Comparison of ENCODE assay signal across 39 mouse cellular contexts in genomic region chr6:55349231-55349630, GRCm38 (mm10). TPM values are rescaled to one million over a fixed set of nuclear protein-coding genes. Genes with fewer than 3 reads are reported as not detected.
A peak's percentile ranks its signal among the peaks of the same experiment; 100 is the strongest.
DNase-seq lines count a peak whose midpoint lies in the region; ATAC-seq lines count a peak whose summit lies in the region.
"Had no signal": no experiment of that assay in that cellular context is flagged by ENCODE, and none has a peak within 500 bp of the region (broad histone marks: within the 10 kb centered on the region; RNA-seq: fewer than 3 reads in every experiment).

No protein-coding gene starts in this region.

- no peak overlapping the region for H3K4me3 ChIP-seq in forebrain, embryonic 11.5 days (ENCODE audit: low read depth, low read length)
- H3K4me3 ChIP-seq in forebrain, embryonic 15.5 days = no peak overlapping the region
- H3K4me3 ChIP-seq in lung, embryonic 15.5 days = no peak overlapping the region
- H3K4me3 ChIP-seq in liver, embryonic 16.5 days (ENCODE audit: low read depth, low read length) = no peak overlapping the region
- no peak overlapping the region for H3K4me3 ChIP-seq in intestine, embryonic 15.5 days (replicated peaks)
- H3K4me3 ChIP-seq: embryonic facial prominence, embryonic 10.5 days; embryonic facial prominence, embryonic 15.5 days; heart, embryonic 15.5 days; hindbrain, embryonic 12.5 days; limb, embryonic 10.5 days; limb, embryonic 15.5 days; midbrain, embryonic 10.5 days; midbrain, embryonic 15.5 days; neural tube, embryonic 15.5 days; stomach, embryonic 15.5 days had no signal

- peak; percentile 30 for DNase-seq in forebrain, embryonic 11.5 days (ENCODE audit: low spot score)
- DNase-seq in lung, postnatal 25 days (ENCODE audit: low spot score) = no peak
- no peak for DNase-seq in gastrocnemius, adult 18-20 months (ENCODE audit: low spot score)
- DNase-seq: adrenal gland, adult 2 months; adrenal gland, postnatal 36 days; cerebellum, adult 2 months; cerebellum, postnatal 25 days; gastrocnemius, postnatal 10 days; kidney, postnatal 4 days; layer of hippocampus, postnatal 36 days; lung, postnatal 14 days; retina, postnatal 1 day; right cerebral cortex, postnatal 14 days; thymus, postnatal 25 days had no signal

- no peaks in the 10 kb centered on the region for H3K36me3 ChIP-seq in forebrain, embryonic 11.5 days (ENCODE audit: control insufficient read depth, insufficient read depth, low read length)
- H3K36me3 ChIP-seq in forebrain, embryonic 15.5 days = no peaks in the 10 kb centered on the region
- no peaks in the 10 kb centered on the region for H3K36me3 ChIP-seq in lung, embryonic 15.5 days
- peaks cover 4% of the 10 kb centered on the region; the same call in 1 of the 2 replicates for H3K36me3 ChIP-seq in liver, embryonic 16.5 days (ENCODE audit: control insufficient read depth, insufficient read depth)
- no peaks in the 10 kb centered on the region for H3K36me3 ChIP-seq in intestine, embryonic 15.5 days
- H3K36me3 ChIP-seq: embryonic facial prominence, embryonic 10.5 days; heart, embryonic 15.5 days; hindbrain, embryonic 12.5 days; limb, embryonic 10.5 days; midbrain, embryonic 10.5 days; midbrain, embryonic 15.5 days; neural tube, embryonic 15.5 days; stomach, embryonic 15.5 days had no signal

- no peak overlapping the region for H3K9ac ChIP-seq in forebrain, embryonic 11.5 days (ENCODE audit: low read length)
- no peak overlapping the region for H3K9ac ChIP-seq in forebrain, embryonic 15.5 days (replicated peaks)
- H3K9ac ChIP-seq in lung, embryonic 15.5 days = no peak overlapping the region
- no peak overlapping the region for H3K9ac ChIP-seq in liver, embryonic 16.5 days (ENCODE audit: low read depth, low read length)
- H3K9ac ChIP-seq in intestine, embryonic 15.5 days = no peak overlapping the region
- H3K9ac ChIP-seq: embryonic facial prominence, embryonic 15.5 days; heart, embryonic 15.5 days; hindbrain, embryonic 12.5 days; limb, embryonic 15.5 days; midbrain, embryonic 15.5 days; neural tube, embryonic 15.5 days; stomach, embryonic 15.5 days had no signal

- no peaks in the 10 kb centered on the region for H3K4me1 ChIP-seq in forebrain, embryonic 11.5 days (replicated peaks; ENCODE audit: control insufficient read depth, insufficient read depth, low read length)
- H3K4me1 ChIP-seq in forebrain, embryonic 15.5 days = no peaks in the 10 kb centered on the region
- peaks cover 8% of the 10 kb centered on the region; the same call in 1 of the 2 replicates for H3K4me1 ChIP-seq in lung, embryonic 15.5 days
- H3K4me1 ChIP-seq in liver, embryonic 16.5 days (ENCODE audit: control insufficient read depth, low read depth, low read length) = peaks cover 23% of the 10 kb centered on the region
- 0 out of 2 replicates have a peak, but pooled peaks cover under 1% of the 10 kb centered on the region for H3K4me1 ChIP-seq in intestine, embryonic 15.5 days (replicated peaks)
- H3K4me1 ChIP-seq: embryonic facial prominence, embryonic 10.5 days; embryonic facial prominence, embryonic 15.5 days; hindbrain, embryonic 12.5 days; limb, embryonic 15.5 days; midbrain, embryonic 10.5 days; midbrain, embryonic 15.5 days; neural tube, embryonic 15.5 days had no signal

- WGBS in forebrain, embryonic 11.5 days = 89% methylated on average over 4 of the region's 4 CpGs
- 91% methylated on average over 4 of the region's 4 CpGs for WGBS in forebrain, embryonic 15.5 days
- 56% methylated on average over 4 of the region's 4 CpGs for WGBS in lung, embryonic 15.5 days
- 63% methylated on average over 4 of the region's 4 CpGs for WGBS in liver, embryonic 16.5 days (ENCODE audit: insufficient replicate concordance)
- 80% methylated on average over 4 of the region's 4 CpGs for whole genome bisulfite sequencing in intestine, embryonic 15.5 days

- no peak for ATAC-seq in forebrain, embryonic 11.5 days (replicated peaks; ENCODE audit: low FRiP score)
- ATAC-seq in forebrain, embryonic 15.5 days (replicated peaks) = no peak
- peak; percentile 24; the same call in 1 of the 2 replicates for ATAC-seq in lung, embryonic 15.5 days (ENCODE audit: borderline replicate concordance, extremely low read depth, low FRiP score, low TSS enrichment)
- ATAC-seq in erythroid progenitor cell, adult 5-6 weeks (replicated peaks; ENCODE audit: low FRiP score, poor library complexity, severe bottlenecking) = peak; percentile 15
- ATAC-seq in liver, embryonic 16.5 days (ENCODE audit: low read depth) = no peak
- no peak for ATAC-seq in intestine, embryonic 15.5 days
- ATAC-seq: activated CD4-positive, CD25-positive, alpha-beta regulatory T cell, adult 4 months; forebrain, embryonic 14.5 days; hindbrain, postnatal 0 days; intestine, embryonic 16.5 days; midbrain, embryonic 15.5 days had no signal

- no peaks in the 10 kb centered on the region; the same call in 1 of the 2 replicates for H3K27me3 ChIP-seq in forebrain, embryonic 11.5 days (ENCODE audit: control insufficient read depth, insufficient read depth, low read length)
- no peaks in the 10 kb centered on the region for H3K27me3 ChIP-seq in forebrain, embryonic 15.5 days
- H3K27me3 ChIP-seq in lung, embryonic 15.5 days = no peaks in the 10 kb centered on the region
- no peaks in the 10 kb centered on the region for H3K27me3 ChIP-seq in liver, embryonic 16.5 days (ENCODE audit: control insufficient read depth, insufficient read depth, low read depth, low read length)
- H3K27me3 ChIP-seq in intestine, embryonic 15.5 days (replicated peaks) = no peaks in the 10 kb centered on the region
- H3K27me3 ChIP-seq: embryonic facial prominence, embryonic 15.5 days; heart, embryonic 15.5 days; hindbrain, embryonic 12.5 days; limb, embryonic 15.5 days; midbrain, embryonic 15.5 days; neural tube, embryonic 15.5 days; stomach, embryonic 15.5 days had no signal

- no peaks in the 10 kb centered on the region for H3K9me3 ChIP-seq in forebrain, embryonic 11.5 days (ENCODE audit: control insufficient read depth, low read length)
- H3K9me3 ChIP-seq in forebrain, embryonic 15.5 days = no peaks in the 10 kb centered on the region
- no peaks in the 10 kb centered on the region for H3K9me3 ChIP-seq in lung, embryonic 15.5 days
- no peaks in the 10 kb centered on the region for H3K9me3 ChIP-seq in liver, embryonic 16.5 days (replicated peaks; ENCODE audit: control insufficient read depth, low read length)
- no peaks in the 10 kb centered on the region for H3K9me3 ChIP-seq in intestine, embryonic 15.5 days
- H3K9me3 ChIP-seq: embryonic facial prominence, embryonic 15.5 days; heart, embryonic 15.5 days; limb, embryonic 10.5 days; limb, embryonic 15.5 days; midbrain, embryonic 10.5 days; midbrain, embryonic 15.5 days; neural tube, embryonic 15.5 days; stomach, embryonic 15.5 days had no signal

- H3K4me2 ChIP-seq in forebrain, embryonic 11.5 days (ENCODE audit: low read depth, low read length, severe bottlenecking) = no peak overlapping the region
- H3K4me2 ChIP-seq in forebrain, embryonic 15.5 days (replicated peaks) = no peak overlapping the region
- H3K4me2 ChIP-seq in lung, embryonic 15.5 days = no peak overlapping the region
- H3K4me2 ChIP-seq in liver, embryonic 16.5 days (ENCODE audit: low read depth, low read length) = no peak overlapping the region
- H3K4me2 ChIP-seq in intestine, embryonic 15.5 days (replicated peaks) = no peak overlapping the region
- H3K4me2 ChIP-seq: embryonic facial prominence, embryonic 15.5 days; heart, embryonic 15.5 days; hindbrain, embryonic 12.5 days; limb, embryonic 15.5 days; midbrain, embryonic 15.5 days; neural tube, embryonic 15.5 days; stomach, embryonic 15.5 days had no signal

- no peak overlapping the region for H3K27ac ChIP-seq in forebrain, embryonic 11.5 days (ENCODE audit: low read depth, low read length)
- H3K27ac ChIP-seq in forebrain, embryonic 15.5 days (replicated peaks) = no peak overlapping the region
- no peak overlapping the region for H3K27ac ChIP-seq in lung, embryonic 15.5 days
- peak overlapping the region; percentile 43 for H3K27ac ChIP-seq in liver, embryonic 16.5 days (ENCODE audit: low read length)
- no peak overlapping the region for H3K27ac ChIP-seq in intestine, embryonic 15.5 days
- H3K27ac ChIP-seq: embryonic facial prominence, embryonic 10.5 days; embryonic facial prominence, embryonic 15.5 days; heart, embryonic 15.5 days; hindbrain, embryonic 12.5 days; hindbrain, postnatal 0 days; limb, embryonic 10.5 days; limb, embryonic 15.5 days; midbrain, embryonic 10.5 days; midbrain, embryonic 15.5 days; neural tube, embryonic 15.5 days; stomach, embryonic 15.5 days had no signal

RNA-seq across cellular contexts. Expression of gene Aqp1, which starts 13.0 kb away (rescaled TPM):
- 0.61 and 0.92 TPM in 2 replicates for polyA plus RNA-seq in forebrain, embryonic 11.5 days (2014; fragmentation: Nextera tagmentation; extraction: Ambion mirVana)
- 5.8 and 12.2 TPM in 2 replicates for polyA plus RNA-seq in forebrain, embryonic 15.5 days (2015; fragmentation: Nextera tagmentation; extraction: Ambion mirVana)
- polyA plus RNA-seq in lung, embryonic 15.5 days (2015; fragmentation: Nextera tagmentation; extraction: Ambion mirVana) = 48.8 and 57.9 TPM in 2 replicates
- total RNA-seq in erythroid progenitor cell, adult 5-6 weeks (2015; ENCODE audit: low replicate concordance) = 700 and 745 TPM in 2 replicates
- total RNA-seq in erythroid progenitor cell, adult 5-6 weeks (2017; ENCODE audit: low replicate concordance) = 1,033 and 1,282 TPM in 2 replicates
- 75.9 and 78.9 TPM in 2 replicates for polyA plus RNA-seq in liver, embryonic 16.5 days (2015; fragmentation: Nextera tagmentation; extraction: Ambion mirVana)
- 16.4 and 20.0 TPM in 2 replicates for polyA plus RNA-seq in intestine, embryonic 15.5 days (2015; fragmentation: Nextera tagmentation; extraction: Ambion mirVana)
- total RNA-seq in gastrocnemius, adult 18-20 months (2021) = 100 to 1,000 TPM; 212 to 215 TPM
- total RNA-seq: CH12.LX had no signal

RNA-seq across cellular contexts. Expression of gene Ghrhr, which starts 26.9 kb away (rescaled TPM):
- not detected in 2 replicates for polyA plus RNA-seq in forebrain, embryonic 11.5 days (2014; fragmentation: Nextera tagmentation; extraction: Ambion mirVana)
- polyA plus RNA-seq in forebrain, embryonic 15.5 days (2015; fragmentation: Nextera tagmentation; extraction: Ambion mirVana) = not detected in 2 replicates
- 0.09 and 0.10 TPM in 2 replicates for polyA plus RNA-seq in lung, embryonic 15.5 days (2015; fragmentation: Nextera tagmentation; extraction: Ambion mirVana)
- 0.84 TPM in 1 of 2 replicates, not detected in the other for total RNA-seq in erythroid progenitor cell, adult 5-6 weeks (2015; ENCODE audit: low replicate concordance)
- not detected in 2 replicates for total RNA-seq in erythroid progenitor cell, adult 5-6 weeks (2017; ENCODE audit: low replicate concordance)
- polyA plus RNA-seq in liver, embryonic 16.5 days (2015; fragmentation: Nextera tagmentation; extraction: Ambion mirVana) = not detected in 2 replicates
- 0.23 and 0.34 TPM in 2 replicates for polyA plus RNA-seq in intestine, embryonic 15.5 days (2015; fragmentation: Nextera tagmentation; extraction: Ambion mirVana)
- not detected for total RNA-seq in gastrocnemius, adult 18-20 months (2021)
- total RNA-seq: adrenal gland, adult 2 months; adrenal gland, postnatal 36 days; CH12.LX; ES-E14; gastrocnemius, postnatal 10 days; heart, postnatal 25 days; hindbrain, postnatal 0 days; layer of hippocampus, adult 8-10 months; layer of hippocampus, postnatal 36 days had no signal
- polyA plus RNA-seq: activated CD4-positive, CD25-positive, alpha-beta regulatory T cell, adult 4 months; adrenal gland, adult 2 months; brain, embryonic 14.5 days; C2C12; cerebellum, adult 2 months; embryonic facial prominence, embryonic 10.5 days; embryonic facial prominence, embryonic 15.5 days; forebrain, embryonic 14.5 days; heart, embryonic 15.5 days; hindbrain, embryonic 12.5 days; hindbrain, postnatal 0 days; limb, embryonic 10.5 days; limb, embryonic 15.5 days; midbrain, embryonic 10.5 days; midbrain, embryonic 15.5 days; neural tube, embryonic 15.5 days; stomach, embryonic 15.5 days had no signal

Comparison
In these comparisons a context has a peak if more than half of its experiments do, and no peak if none do; other contexts are left out.
1. ATAC-seq: peak in lung, embryonic 15.5 days (single experiment) and erythroid progenitor cell, adult 5-6 weeks (single experiment); none in forebrain, embryonic 11.5 days (single experiment), forebrain, embryonic 15.5 days (single experiment), liver, embryonic 16.5 days (single experiment) and intestine, embryonic 15.5 days (single experiment).